Mouse (Mus musculus): ENCODE results near the gene Wdr46.
A peak's percentile ranks its signal among the peaks of the same experiment; 100 is the strongest.
"Not testable (repeated sequence)": the region's sequence is repeated elsewhere in the genome, so short reads cannot be mapped to it uniquely, and the experiment has no call there.

The Wdr46 gene

DNA sequence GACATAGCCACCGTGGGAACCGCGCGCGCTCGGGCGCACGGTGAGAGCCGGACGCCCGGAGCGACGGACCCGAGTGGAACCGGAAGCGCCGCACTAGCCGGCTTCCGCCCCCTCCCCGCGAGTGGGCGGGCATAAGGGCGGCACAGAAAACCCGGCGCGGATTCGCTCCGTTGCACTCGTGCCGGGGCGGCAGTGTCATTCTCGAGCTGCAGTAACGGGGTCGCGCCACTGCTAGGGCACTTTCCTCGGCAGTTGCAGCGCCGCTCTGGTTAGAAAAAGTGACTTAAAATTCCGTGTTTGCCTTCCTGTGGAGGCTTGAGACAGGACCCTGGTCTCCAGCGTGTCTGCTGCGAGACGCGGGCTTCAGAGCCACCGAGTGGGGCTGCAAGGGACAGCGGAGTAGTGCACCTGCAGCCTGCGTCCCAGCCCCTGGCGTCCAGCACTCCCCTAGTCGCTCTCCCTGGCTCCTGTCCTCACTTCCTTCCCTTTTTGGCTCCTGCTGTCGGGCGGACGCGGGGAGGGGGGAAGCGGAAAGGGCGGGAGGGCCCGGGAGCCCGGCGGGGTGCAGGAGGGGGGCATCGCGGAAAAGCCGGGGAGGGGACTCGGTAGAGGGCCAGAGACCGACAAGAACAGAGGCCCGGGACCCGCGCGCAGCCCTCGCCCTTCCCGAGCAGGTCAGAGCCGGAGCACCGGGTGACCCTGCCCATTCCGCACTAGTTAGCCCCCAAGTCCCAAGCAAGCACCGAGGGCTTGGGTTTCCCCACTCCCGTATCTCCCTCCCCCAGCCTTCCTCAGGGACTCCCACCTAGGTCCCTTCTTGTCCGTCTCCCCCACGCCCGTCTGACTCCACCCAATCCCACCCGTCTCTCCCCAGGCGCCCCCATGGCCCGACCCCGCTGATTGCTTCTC, 10.8 kb upstream of the Wdr46 start, which contains the start of gene Rgl2:
Rgl2 (plus strand) TSS at position 173 of the 909 bp plus-strand sequence.
- peak; percentile 98 to 99 for DNase-seq

DNA sequence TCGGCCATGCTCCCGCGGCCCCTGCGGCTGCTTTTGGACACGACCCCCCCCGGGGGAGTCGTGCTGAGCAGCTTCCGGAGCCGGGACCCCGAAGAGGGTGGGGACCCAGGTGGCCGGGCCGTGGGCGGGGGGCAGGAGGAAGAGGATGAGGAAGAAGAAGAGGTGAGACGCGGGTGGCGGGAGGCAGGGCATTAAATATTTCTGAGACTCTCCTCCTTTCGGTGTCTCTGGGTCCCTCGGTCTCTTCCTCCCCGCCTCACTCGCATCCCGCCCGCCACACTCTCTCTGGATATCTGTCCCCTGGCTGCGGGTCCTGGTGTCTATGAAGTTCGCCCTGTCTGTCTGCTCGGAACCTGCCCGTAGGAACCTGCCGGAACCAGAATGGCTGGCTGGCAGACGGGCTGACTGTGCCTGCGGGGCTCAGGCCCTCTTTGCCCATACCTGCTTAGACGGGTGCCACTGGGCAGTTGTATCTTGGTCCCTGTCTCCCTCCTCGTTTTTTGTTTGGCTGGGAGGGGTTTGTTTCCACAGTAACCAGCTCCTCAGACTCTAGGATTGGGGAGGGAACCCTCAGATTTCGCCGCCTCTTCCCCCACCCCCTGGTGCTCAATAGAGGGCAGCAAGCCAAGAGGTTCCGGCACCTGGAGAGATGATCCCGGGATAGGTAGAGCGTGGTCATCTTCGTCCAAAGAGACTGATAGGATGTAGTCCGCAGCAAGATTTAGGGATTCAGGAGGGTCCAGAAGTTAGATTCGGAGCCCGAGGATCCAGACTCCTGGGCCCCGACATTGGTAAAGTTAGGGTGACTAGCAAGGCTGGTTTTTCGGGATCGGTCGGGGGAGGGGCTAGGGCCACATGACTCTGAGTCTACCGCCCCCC, 9.9 kb upstream of the Wdr46 start:
- peak; percentile 68 for DNase-seq

DNA sequence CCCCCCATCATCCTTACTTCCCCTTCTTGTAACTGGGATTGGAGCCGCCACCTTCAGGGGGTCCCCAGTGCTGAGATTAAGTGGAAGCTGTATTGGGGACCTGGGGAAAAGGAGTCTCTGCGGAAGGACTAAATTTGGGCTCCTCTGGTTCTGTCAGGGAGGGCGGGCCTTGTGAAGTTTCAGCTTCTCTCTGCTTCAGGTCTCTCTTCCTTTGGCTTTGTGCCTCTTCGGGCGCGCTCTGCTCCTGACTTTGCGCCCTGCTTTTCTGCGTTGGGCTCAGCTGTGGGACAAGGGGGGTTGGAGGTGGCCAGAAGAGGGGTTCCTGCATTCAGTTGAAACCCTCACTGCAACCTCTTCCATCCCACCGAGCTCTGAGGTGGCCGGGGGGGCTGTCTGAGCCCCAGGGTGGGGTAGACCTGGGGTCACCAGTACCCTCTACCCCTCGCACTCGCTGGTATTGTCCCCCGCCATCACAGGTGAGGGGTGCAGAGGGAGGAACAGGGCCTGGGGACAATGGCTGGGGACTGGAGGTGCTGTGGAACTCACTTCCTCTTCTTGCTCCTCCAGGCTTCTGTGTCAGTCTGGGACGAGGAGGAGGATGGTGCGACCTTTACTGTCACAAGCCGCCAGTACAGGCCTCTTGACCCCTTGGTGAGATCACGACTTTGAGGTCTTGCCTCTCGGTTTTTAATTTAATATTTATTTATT, 9.1 kb upstream of the Wdr46 start:
- no peak for DNase-seq

DNA sequence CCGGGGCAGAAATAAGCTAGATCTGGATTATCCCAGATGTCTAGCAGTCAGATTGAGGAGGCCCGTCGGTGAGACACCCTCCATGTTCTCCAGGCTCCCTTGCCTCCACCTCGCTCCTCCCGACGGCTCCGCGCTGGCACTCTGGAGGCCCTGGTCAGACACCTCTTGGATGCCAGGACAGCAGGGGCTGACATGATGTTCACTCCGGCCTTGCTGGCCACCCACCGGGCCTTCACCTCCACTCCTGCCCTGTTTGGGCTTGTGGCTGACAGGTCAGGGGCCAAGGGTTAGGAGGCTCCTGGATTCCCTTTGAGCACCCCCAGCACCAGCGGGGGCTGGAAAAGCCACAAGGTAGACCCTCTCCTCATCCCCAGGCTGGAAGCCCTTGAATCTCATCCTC, 8.5 kb upstream of the Wdr46 start:
- DNase-seq, result peak in 1 of 2 experiments; percentile 10

DNA sequence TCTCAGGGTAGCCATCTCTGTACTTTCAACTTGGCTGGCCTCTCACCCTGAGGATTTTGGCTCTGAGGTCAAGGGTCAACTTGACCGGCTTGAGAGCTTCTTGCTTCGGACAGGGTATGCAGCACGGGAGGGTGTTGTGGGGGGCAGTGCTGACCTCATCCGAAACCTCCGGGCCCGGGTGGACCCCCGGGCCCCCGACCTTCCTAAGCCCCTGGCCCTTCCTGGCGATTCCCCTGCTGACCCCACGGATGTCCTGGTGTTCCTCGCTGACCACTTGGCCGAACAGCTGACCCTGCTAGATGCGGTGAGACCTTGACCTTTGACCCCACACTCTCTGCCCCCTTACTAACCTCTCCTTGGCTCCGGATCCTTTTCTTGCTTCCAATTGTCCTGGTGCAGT, 8.0 kb upstream of the Wdr46 start:
- no peak for DNase-seq

DNA sequence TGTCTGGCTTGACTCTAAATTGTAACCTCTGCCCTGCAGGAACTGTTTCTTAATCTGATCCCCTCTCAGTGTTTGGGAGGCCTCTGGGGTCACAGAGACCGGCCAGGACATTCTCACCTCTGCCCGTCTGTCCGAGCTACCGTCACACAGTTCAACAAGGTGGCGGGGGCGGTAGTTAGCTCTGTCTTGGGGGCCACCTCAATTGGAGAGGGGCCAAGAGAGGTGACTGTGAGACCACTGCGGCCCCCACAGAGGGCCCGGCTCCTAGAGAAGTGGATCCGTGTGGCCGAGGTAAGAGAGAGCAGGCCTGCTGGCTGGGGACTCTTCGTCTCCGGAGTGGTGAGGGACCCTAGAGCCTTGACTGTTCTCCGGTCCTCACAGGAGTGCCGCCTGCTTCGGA, 7.5 kb upstream of the Wdr46 start:
- DNase-seq, result no peak

DNA sequence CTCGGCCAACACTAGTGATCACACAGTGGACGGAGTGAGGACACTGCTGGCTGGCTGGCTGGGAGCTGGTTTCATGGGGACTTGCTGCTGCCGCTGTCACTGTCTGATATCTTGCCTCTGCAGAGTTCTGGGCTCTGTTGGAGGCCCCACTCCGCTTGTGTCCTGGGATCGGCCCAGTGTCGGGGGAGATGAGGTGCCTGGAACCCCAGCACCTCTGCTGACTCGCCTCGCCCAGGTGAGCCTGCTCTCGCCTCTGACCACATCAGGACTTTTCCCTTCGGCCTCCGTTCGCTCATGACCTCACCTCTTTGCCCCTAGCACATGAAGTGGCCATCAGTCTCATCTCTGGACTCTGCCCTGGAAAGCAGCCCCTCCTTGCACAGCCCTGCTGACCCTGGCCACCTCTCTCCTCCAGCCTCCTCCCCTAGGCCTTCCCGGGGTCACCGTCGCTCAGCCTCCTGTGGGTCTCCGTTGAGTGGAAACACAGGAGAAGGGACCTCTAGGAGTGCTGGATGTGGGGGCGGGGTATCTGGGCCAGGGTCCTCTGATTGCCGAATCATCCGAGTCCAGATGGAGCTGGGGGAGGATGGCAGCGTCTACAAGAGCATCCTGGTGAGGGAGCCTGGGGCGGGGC, 4.9 kb upstream of the Wdr46 start:
- no peak for DNase-seq

DNA sequence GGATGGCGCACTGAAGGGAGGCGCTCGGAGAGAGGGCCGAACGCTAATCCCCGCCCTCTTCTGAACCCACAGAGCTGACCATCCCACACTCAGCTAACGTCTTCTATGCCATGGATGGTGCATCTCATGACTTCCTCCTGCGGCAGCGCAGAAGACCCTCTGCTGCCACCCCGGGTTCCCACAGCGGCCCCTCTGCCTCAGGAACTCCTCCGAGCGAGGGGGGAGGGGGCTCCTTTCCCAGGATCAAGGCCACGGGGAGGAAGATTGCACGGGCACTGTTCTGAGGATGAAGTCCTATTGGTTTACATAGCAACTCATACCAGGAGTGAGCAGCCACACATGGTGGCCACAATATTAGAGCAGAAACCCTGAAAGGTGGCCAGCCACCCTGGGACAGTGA, 3.5 kb upstream of the Wdr46 start:
- peak in 1 of 2 experiments; percentile 19 for DNase-seq

DNA sequence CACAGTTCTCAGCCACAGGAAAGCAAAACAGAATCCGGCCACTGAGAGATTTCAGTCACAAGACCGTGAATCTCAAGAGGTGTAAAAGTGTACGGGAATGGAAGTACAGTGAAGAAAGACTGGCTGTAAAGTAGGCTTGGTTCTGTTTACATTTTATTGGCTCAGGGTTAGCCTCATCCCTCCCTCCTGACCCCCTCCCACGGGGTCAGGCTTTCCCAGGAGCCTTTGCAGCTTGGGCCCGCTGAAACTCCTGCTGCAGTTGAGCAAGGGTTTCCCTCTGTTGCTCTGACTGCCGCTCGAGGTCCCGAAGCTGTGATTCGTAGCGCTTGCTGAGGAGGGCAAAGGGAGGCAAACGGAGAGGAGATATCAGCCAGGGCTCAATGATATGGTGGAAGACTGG, 1.7 kb upstream of the Wdr46 start:
- DNase-seq, result no peak

DNA sequence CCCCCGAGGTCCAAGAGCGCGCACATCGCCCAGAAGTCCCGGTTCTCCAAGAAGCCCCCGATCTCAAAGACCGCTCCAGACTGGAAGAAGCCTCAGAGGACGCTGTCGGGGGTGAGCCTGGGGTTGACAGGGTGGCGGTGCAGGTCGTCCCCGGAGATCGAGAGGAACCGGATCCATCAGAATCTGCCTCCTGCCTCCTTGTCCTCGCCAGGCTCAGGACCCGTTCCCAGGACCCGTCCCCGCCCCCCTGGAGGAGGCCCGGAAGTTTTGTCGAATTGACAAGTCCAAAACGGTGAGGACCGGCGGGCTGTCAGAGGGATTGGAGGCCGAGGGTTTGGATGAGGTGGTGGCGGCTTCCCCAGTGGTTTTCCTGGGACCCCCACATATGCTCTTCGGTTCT, 521 bp downstream of the Wdr46 start:
- peak in 1 of 2 experiments; percentile 43 for DNase-seq

DNA sequence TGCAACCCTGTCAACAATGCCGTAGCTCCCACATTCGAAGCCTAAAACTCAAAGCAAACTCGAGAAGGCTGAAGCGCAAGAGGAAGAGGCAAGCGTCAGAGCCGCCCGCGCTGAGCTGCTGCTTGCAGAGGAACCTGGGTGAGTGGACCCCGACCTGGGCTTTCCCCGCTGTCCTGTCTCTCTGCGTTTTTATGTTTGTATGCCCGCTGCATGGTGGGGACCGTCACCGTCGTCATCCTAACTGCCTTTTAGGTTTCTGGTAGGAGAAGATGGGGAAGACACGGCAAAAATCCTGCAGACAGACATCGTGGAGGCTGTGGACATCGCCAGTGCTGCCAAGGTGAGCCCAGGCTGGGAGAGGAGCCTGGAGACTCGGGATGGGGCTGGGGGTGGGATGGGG, 921 bp downstream of the Wdr46 start:
- DNase-seq, result no peak

DNA sequence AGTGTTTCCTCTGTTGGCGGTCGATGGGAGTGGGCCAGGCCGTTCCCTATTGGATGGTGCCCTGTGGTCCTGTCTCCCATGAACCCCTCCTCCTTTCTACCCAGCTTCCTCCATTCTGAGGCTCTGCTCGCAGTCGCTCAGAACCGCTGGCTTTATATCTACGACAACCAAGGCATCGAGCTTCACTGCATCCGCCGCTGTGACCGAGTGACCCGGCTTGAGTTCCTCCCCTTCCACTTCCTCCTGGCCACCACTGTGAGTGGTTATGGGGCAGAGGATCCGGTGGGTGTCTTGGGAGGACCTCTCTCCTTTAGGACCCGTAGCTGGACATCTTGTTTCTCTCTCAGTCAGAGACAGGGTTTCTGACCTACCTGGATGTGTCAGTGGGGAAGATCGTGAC, 3.0 kb downstream of the Wdr46 start:
- DNase-seq, result no peak

DNA sequence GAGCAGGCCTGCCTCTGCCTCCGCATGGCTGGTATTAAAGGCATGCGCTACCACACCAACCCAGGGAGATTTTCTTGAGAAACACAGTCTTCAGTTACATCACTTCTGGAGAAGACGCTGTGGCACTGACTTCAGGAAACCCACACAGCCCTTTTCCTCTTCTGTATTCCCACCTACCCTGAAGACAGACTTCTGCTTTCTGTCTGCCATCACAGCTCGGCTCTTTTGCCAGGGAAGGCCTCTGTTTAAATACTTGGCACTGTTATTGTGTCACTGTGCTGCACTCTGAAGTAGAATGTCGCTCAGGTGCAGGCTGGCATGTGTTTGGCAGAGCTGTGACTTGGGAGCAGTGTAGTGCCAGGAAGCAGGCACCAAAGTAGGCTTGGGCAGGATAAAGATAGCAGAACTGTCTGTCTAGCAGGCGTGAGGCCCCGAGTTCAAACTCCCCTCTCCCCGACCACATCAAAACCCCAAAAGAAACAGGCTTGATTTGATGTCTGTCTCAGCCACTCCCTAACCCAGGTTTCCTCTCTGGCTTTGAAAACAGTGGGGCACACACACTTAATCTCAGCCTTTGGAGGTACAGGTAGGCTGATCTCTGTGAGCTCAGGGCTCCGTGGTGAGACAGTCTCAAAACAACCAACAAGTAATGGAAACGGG, 7.1 kb downstream of the Wdr46 start:
- no peak for DNase-seq

DNA sequence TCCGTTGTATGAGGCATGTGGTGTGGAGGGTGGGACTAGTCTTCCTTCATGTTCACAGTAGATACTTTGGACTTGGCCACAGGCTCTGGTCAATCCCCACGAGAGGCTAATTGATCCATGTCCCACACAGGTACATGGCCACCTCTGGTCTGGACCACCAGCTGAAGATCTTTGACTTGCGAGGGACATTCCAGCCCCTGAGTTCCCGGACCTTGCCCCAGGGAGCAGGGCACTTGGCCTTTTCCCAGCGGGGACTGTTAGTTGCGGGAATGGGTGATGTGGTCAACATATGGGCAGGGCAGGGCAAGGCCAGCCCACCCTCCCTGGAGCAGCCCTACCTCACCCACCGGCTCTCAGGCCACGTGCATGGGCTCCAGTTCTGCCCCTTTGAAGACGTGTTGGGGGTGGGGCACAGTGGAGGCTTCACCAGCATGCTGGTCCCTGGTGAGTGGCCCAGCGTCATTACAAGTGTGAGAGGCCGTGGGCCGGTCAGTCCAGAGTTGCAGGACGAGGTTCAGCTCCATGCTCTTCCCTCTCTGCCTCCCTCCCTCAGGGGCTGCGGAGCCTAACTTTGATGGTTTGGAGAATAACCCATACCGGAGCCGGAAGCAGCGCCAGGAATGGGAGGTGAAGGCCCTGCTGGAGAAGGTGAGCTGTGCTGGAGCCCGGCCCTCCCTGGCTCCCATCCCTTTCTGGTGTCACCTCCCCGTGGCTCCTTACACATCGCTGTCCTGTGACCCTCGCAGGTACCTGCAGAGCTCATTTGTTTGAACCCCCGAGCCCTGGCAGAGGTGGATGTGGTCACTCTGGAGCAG, 7.8 kb downstream of the Wdr46 start:
- no peak for DNase-seq

DNA sequence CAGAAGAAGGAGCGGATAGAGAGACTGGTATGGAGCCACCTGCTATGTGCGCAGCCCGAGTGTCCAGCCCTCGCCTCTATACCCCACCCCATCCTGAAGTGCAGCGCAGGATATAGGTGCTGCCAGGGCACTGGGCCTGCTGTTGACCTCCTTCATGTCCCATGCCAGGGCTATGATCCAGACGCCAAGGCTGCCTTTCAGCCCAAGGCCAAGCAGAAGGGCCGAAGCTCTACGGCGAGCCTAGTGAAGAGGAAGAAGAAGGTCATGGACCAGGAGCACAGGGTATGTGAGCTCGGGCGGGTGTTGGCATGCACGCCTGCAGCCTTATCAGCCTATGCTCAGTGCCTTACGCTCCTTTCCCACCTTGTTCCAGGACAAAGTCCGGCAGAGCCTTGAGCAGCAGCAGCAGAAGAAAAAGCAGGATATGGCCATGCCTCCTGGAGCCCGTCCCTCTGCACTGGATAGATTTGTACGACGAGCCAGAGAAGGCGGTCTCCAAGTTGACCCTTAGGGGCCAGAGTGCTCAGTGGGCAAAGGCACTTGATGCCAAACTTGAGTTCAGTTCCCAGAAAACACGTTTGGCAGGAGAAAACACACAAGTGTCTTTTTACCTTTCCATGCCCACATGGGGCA, 8.6 kb downstream of the Wdr46 start:
- DNase-seq, result no peak

DNA sequence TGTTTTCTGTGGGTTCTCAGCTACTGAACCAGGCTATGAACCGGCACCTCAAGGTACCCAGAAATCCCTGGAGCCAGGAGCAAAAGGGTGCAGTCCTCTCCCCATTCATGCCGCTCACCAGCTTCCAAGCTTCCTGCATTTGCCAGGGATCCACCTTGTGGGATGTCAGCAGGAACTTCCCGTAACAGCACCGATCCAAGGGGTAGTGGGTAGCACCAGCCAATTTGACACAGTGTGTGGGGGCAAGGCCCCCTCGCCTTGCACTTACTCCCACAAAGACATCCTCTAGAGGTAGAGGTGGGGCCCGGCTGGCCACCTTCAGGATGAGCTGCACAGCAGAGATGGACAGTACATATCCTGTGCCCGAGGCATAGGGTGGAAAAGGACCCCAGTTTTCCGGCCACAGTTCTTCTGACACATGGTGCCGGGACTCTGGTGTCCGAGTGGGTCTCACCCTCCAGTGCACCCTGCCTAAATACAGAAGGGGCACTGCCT, 9.7 kb downstream of the Wdr46 start:
- no peak for DNase-seq

DNA sequence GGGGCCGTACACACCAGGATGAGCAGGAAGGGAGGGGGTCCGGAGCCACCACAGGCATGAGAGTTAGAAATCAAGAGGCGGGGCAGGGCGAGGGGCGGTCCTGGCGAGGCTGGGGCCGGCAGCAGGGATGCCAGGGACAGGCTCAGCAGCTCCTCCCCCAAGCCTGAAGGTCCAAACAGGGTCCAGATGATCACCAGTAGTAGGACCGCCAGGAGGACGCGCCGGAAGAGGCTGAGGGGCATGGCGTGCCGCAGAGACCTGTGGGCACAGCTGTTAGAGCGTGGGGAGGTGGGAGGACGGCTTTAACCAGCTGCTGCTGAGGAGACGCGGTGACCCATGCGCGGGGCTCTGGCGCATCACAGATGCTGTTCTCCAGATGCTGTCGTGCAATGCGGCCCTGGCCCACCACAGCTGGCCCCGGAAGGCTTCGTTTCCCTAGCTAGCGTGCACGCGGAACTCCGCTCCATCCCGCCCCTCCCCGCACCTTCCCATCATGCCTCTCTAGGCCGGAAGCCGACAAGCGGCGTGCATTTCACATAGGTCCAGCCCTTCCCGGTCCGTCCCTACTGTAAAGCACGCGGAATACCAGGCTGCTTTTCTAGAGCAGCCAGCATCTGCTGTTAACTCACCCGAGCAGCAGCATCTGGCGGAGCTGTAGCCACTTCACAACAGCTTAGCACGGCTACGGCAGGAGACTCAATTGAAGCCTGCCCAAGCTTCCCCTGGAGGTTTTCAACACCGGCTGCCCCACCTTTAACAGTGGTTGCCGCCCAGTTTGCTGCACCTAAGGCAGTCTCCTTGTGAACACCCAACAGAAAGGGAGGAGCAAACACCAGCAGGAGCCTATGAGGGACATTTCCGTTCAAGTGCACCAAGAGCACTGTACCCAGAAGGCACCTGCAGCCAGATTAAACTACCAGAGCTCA, 10.8 kb downstream of the Wdr46 start, which contains the start of gene B3galt4:
B3galt4 (minus strand) TSS at position 468 of the 926 bp plus-strand sequence.
- peak; percentile 91 for DNase-seq

DNA sequence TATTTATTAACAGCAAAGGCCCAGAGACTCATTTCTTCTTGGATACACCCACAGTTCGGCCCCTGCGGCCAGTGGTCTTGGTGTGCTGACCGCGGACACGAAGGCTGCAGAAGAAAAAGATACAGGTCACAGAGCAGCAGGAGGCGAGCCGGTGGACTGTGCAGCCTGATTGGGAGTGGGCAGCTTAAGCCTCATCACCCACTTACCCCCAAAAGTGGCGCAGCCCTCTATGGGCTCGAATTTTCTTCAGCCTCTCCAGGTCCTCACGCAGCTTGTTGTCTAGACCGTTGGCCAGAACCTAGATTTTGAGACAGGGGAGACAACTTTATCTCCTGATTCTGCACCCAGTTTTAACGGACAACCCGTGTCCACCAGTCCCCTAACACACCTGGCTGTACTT, 11.6 kb downstream of the Wdr46 start:
- DNase-seq, result not testable (repeated sequence)

DNA sequence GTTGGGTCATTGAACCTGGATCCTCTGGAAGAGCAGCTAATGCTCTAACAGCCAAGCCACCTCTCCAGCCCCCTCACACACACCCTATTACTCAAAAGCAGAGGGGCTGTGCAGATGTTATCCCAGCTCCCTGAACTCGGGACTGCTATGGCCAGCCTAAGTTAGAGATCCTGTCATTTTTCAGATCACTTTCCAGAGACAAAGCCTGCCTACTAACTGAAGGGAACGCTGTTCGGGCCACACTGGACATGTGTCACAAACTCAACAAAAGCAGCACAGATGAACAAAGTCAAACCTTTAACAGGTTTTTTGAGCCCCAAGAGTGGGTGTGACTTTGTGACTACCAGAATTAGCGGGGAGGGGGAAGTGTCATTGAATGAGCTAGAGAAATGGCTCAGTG, 12.4 kb downstream of the Wdr46 start:
- DNase-seq, result no peak

Measured in cerebellum, postnatal 10 days (tissue).